Mouse (Mus musculus) liver, adult 10 weeks (tissue): ENCODE data around the gene Hist1h2br. TPM values are rescaled to one million over a fixed set of nuclear protein-coding genes. Genes with fewer than 3 reads are reported as not detected.

ENCODE experiments used
- polyA plus RNA-seq: library from polyadenylated mRNA; stranded (reverse); fragments of 350-450 nt; fragmentation: Illumina TruSeq; extraction: RNeasy Lipid Tissue Mini Kit (QIAGEN cat#74804); gene quantifications from one replicate; pipeline ENCODE4 v1.2.3, GENCODE M21; 2014; ENCODE audit warnings: low read depth, low replicate concordance

Hist1h2br gene
- polyA plus RNA-seq = not detected

GRCm38 (mm10) chr13:21833461-21833860 is at the start of gene Hist1h2br, which contains the start of gene Hist1h2ap:
Hist1h2br (plus strand) TSS chr13:21833743.
Hist1h2ap (minus strand) TSS chr13:21833507.

DNA sequence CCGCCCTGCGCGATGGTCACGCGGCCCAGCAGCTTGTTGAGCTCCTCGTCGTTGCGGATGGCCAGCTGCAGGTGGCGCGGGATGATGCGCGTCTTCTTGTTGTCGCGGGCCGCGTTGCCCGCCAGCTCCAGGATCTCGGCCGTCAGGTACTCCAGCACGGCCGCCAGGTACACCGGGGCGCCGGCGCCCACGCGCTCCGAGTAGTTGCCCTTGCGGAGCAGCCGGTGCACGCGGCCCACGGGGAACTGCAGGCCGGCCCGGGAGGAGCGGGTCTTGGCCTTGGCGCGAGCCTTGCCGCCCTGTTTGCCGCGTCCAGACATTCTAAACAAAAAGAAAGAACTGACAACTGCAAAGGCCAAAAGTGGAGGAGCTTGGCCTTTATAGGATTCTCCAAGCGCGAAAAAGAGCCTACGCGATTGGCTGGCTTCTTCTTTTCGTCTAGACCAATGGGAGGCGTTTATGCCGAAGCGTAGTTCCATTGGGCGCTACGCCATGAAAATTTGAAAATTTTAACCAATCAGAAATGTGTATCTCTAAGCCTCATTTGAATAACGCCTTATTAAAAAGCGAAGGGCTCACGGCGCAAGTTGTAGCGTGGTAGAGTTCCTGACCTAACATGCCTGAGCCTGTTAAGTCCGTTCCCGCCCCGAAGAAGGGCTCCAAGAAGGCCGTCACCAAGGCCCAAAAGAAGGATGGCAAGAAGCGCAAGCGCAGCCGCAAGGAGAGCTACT is 46.5 kb upstream of the Hist1h2br start, which contains the start of the genes Hist1h2an and Hist1h2bp:
TSS of gene Hist1h2an (minus strand) at position 320 of the 731 bp plus-strand sequence.
TSS of gene Hist1h2bp (plus strand) at position 563 of the 731 bp plus-strand sequence.

DNA sequence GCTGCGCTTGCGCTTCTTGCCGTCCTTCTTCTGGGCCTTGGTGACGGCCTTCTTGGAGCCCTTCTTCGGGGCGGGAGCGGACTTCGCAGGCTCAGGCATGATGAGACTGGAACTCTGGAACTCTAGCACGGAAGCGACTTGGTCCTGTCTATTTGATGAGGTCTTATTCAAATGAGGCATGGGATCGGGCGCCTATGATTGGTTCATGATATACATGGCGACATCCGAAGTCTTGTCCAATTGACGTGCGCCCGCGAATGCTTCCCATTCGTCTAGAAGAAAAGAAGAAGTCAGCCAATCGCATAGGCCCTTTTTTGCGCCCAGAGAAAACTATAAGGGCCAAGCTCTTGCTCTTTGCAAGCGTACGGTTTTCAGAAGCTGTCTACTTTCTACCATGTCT is 23.5 kb upstream of the Hist1h2br start, which contains the start of the genes Hist1h2bq and Hist1h2ao:
TSS of gene Hist1h2bq (minus strand) at position 125 of the 400 bp plus-strand sequence.
TSS of gene Hist1h2ao (plus strand) at position 393 of the 400 bp plus-strand sequence.

GRCm38 (mm10) chr13:21811539-21811938 is 22.0 kb upstream of the Hist1h2br start, which contains the start of gene Hist1h4m:
Hist1h4m (plus strand) TSS chr13:21811746.

GRCm38 (mm10) chr13:21831418-21832394 is 1.8 kb upstream of the Hist1h2br start, which contains the start of gene Hist1h4n:
Hist1h4n (minus strand) TSS chr13:21832196.

Other genes starting within 250 kb of the Hist1h2br start
- gene Olfr1362, start 219.7 kb upstream of the Hist1h2br start, polyA plus RNA-seq = not detected
- gene Olfr11, start 191.2 kb upstream of the Hist1h2br start, polyA plus RNA-seq = not detected
- gene Olfr1361, start 170.4 kb upstream of the Hist1h2br start, polyA plus RNA-seq = not detected
- gene Olfr1360, start 156.3 kb upstream of the Hist1h2br start, polyA plus RNA-seq = not detected
- gene Olfr1359, start 135.6 kb upstream of the Hist1h2br start, polyA plus RNA-seq = not detected
- gene Hist1h2bl, start 117.6 kb upstream of the Hist1h2br start, polyA plus RNA-seq = not detected
- gene Hist1h2ai, start 117.3 kb upstream of the Hist1h2br start, polyA plus RNA-seq = not detected
- not detected for gene Hist1h3h, start 116.1 kb upstream of the Hist1h2br start, polyA plus RNA-seq
- not detected for gene Hist1h2bm, start 111.7 kb upstream of the Hist1h2br start, polyA plus RNA-seq
- gene Hist1h4j, start 98.7 kb upstream of the Hist1h2br start, polyA plus RNA-seq = 0.58 TPM
- gene Hist1h4k, start 83.2 kb upstream of the Hist1h2br start, polyA plus RNA-seq = not detected
- not detected for gene Hist1h2ak, start 79.9 kb upstream of the Hist1h2br start, polyA plus RNA-seq
- not detected for gene Hist1h2bn, start 79.6 kb upstream of the Hist1h2br start, polyA plus RNA-seq
- not detected for gene Hist1h1b, start 53.1 kb upstream of the Hist1h2br start, polyA plus RNA-seq
- gene Hist1h3i, start 50.4 kb upstream of the Hist1h2br start, polyA plus RNA-seq = not detected
- not detected for gene Hist1h2an, start 46.5 kb upstream of the Hist1h2br start, polyA plus RNA-seq
- not detected for gene Hist1h2bp, start 46.3 kb upstream of the Hist1h2br start, polyA plus RNA-seq
- not detected for gene Hist1h2bq, start 23.5 kb upstream of the Hist1h2br start, polyA plus RNA-seq
- not detected for gene Hist1h2ao, start 23.3 kb upstream of the Hist1h2br start, polyA plus RNA-seq
- not detected for gene Hist1h4m, start 22.0 kb upstream of the Hist1h2br start, polyA plus RNA-seq
- not detected for gene Hist1h4n, start 1.5 kb upstream of the Hist1h2br start, polyA plus RNA-seq
- gene Hist1h2ap, start 236 bp upstream of the Hist1h2br start, polyA plus RNA-seq = not detected
- gene Zfp184, start 111.4 kb downstream of the Hist1h2br start, polyA plus RNA-seq = not detected
- gene Pom121l2, start 147.5 kb downstream of the Hist1h2br start, polyA plus RNA-seq = not detected
- 0.42 TPM for gene Prss16, start 176.0 kb downstream of the Hist1h2br start, polyA plus RNA-seq
- not detected for gene Hist1h2ah, start 201.8 kb downstream of the Hist1h2br start, polyA plus RNA-seq
- not detected for gene Hist1h2bk, start 202.1 kb downstream of the Hist1h2br start, polyA plus RNA-seq
- gene Hist1h4i, start 207.6 kb downstream of the Hist1h2br start, polyA plus RNA-seq = 1.7 TPM
- gene Hist1h2ag, start 209.2 kb downstream of the Hist1h2br start, polyA plus RNA-seq = not detected
- not detected for gene Hist1h2bj, start 209.5 kb downstream of the Hist1h2br start, polyA plus RNA-seq